ENCODE assay signal across 14 mouse cellular contexts in genomic region chr5:149135455-149136354, GRCm38 (mm10). TPM values are rescaled to one million over a fixed set of nuclear protein-coding genes. Genes with fewer than 3 reads are reported as not detected.
A peak's percentile ranks its signal among the peaks of the same experiment; 100 is the strongest.
DNase-seq lines count a peak whose midpoint lies in the region; ATAC-seq and TF ChIP-seq lines count a peak whose summit lies in the region.
"Had no signal": no experiment of that assay in that cellular context is flagged by ENCODE, and none has a peak within 500 bp of the region (broad histone marks: within the 10 kb centered on the region; RNA-seq: fewer than 3 reads in every experiment).

No protein-coding gene starts in this region.

- TF ChIP-seq CTCF in MEL (IDR thresholded peaks at IDR 0.05 in 2 of 3, conservative IDR thresholded peaks at IDR 0.05 in 1 of 3; ENCODE audit: control insufficient read depth in 1 of 3, insufficient read depth in 1 of 3, low read depth in 2 of 3, low read length in 3 of 3, poor library complexity in 1 of 3, severe bottlenecking in 1 of 3) = peak in 2 of 3 experiments; percentile 16 to 30; a peak in 2 of 6 replicates
- TF ChIP-seq CTCF in liver, postnatal 0 days (IDR thresholded peaks at IDR 0.05; ENCODE audit: low read depth) = no peak

- H3K4me1 ChIP-seq in heart, embryonic 13.5 days = peaks cover 41% of the 10 kb centered on the region
- H3K4me1 ChIP-seq in heart, embryonic 10.5 days = peaks cover 17% of the 10 kb centered on the region; the same call in 1 of the 2 replicates
- H3K4me1 ChIP-seq in MEL (ENCODE audit: control insufficient read depth in 1 of 2, insufficient read depth in 2 of 2, low read length in 2 of 2) = peaks cover 8 to 19% of the 10 kb centered on the region in 2 experiments
- H3K4me1 ChIP-seq in erythroblast, embryonic 14.5 days (ENCODE audit: control insufficient read depth) = peaks cover 58% of the 10 kb centered on the region
- H3K4me1 ChIP-seq in liver, postnatal 0 days (ENCODE audit: insufficient read depth) = peaks cover 25% of the 10 kb centered on the region
- H3K4me1 ChIP-seq: forebrain, embryonic 12.5 days; midbrain, embryonic 15.5 days had no signal

- H3K9ac ChIP-seq in heart, embryonic 13.5 days = 0 out of 2 replicates have a peak overlapping the region, but pooled peaks have one; percentile 65
- peak overlapping the region; percentile 49 for H3K9ac ChIP-seq in MEL (ENCODE audit: control insufficient read depth, low read depth, low read length, poor library complexity, severe bottlenecking)
- no peak overlapping the region for H3K9ac ChIP-seq in liver, postnatal 0 days (replicated peaks)
- H3K9ac ChIP-seq: embryonic facial prominence, embryonic 12.5 days; forebrain, embryonic 12.5 days; lung, embryonic 14.5 days; midbrain, embryonic 15.5 days had no signal

- 74% methylated on average over 10 of the region's 10 CpGs for WGBS in heart, embryonic 13.5 days
- WGBS in heart, embryonic 10.5 days = 73% methylated on average over 10 of the region's 10 CpGs
- WGBS in liver, postnatal 0 days (ENCODE audit: insufficient replicate concordance) = 71% methylated on average over 10 of the region's 10 CpGs

- TF ChIP-seq RAD21 in MEL (IDR thresholded peaks at IDR 0.05; ENCODE audit: low read depth, low read length) = no peak

- H3K36me3 ChIP-seq in heart, embryonic 13.5 days = no peaks in the 10 kb centered on the region
- H3K36me3 ChIP-seq in heart, embryonic 10.5 days = no peaks in the 10 kb centered on the region
- H3K36me3 ChIP-seq in MEL (ENCODE audit: control insufficient read depth in 1 of 2, insufficient read depth in 2 of 2, low read length in 2 of 2) = peaks cover 0 to 17% of the 10 kb centered on the region in 2 experiments; a peak in 2 of 4 replicates
- no peaks in the 10 kb centered on the region; the same call in 1 of the 2 replicates for H3K36me3 ChIP-seq in erythroblast, embryonic 14.5 days (ENCODE audit: control insufficient read depth)
- H3K36me3 ChIP-seq in liver, postnatal 0 days (replicated peaks; ENCODE audit: insufficient read depth, low read length) = no peaks in the 10 kb centered on the region
- H3K36me3 ChIP-seq: embryonic facial prominence, embryonic 12.5 days; forebrain, embryonic 12.5 days; midbrain, embryonic 15.5 days had no signal

- TF ChIP-seq POLR2A in MEL (IDR thresholded peaks at IDR 0.05; ENCODE audit: control insufficient read depth in 1 of 2, insufficient read depth in 1 of 2, low read depth in 1 of 2, low read length in 2 of 2, poor library complexity in 1 of 2) = no peak; a peak in 1 of 4 replicates

- H3K27ac ChIP-seq in heart, embryonic 13.5 days (replicated peaks) = no peak overlapping the region
- no peak overlapping the region for H3K27ac ChIP-seq in heart, embryonic 10.5 days
- peak overlapping the region; percentile 37 for H3K27ac ChIP-seq in MEL (ENCODE audit: control insufficient read depth, low read depth, low read length)
- no peak overlapping the region for H3K27ac ChIP-seq in liver, postnatal 0 days (ENCODE audit: low read depth)
- H3K27ac ChIP-seq: embryonic facial prominence, embryonic 12.5 days; forebrain, embryonic 12.5 days; midbrain, embryonic 15.5 days had no signal

- H3K79me2 ChIP-seq in MEL (ENCODE audit: control insufficient read depth, insufficient read depth, low read length, poor library complexity) = no peaks in the 10 kb centered on the region

- H3K9me3 ChIP-seq in heart, embryonic 13.5 days = no peaks in the 10 kb centered on the region
- no peaks in the 10 kb centered on the region for H3K9me3 ChIP-seq in heart, embryonic 10.5 days
- H3K9me3 ChIP-seq in MEL (replicated peaks; ENCODE audit: insufficient read depth, low read length) = no peaks in the 10 kb centered on the region
- no peaks in the 10 kb centered on the region for H3K9me3 ChIP-seq in erythroblast, embryonic 14.5 days (ENCODE audit: control insufficient read depth, low read length)
- H3K9me3 ChIP-seq in liver, postnatal 0 days (ENCODE audit: low read length) = no peaks in the 10 kb centered on the region
- H3K9me3 ChIP-seq: embryonic facial prominence, embryonic 12.5 days; forebrain, embryonic 12.5 days; midbrain, embryonic 15.5 days had no signal

- no peaks in the 10 kb centered on the region for H3K27me3 ChIP-seq in heart, embryonic 13.5 days (replicated peaks)
- no peaks in the 10 kb centered on the region for H3K27me3 ChIP-seq in heart, embryonic 10.5 days (ENCODE audit: insufficient read depth, poor library complexity, severe bottlenecking)
- no peaks in the 10 kb centered on the region for H3K27me3 ChIP-seq in MEL (ENCODE audit: control insufficient read depth in 1 of 2, insufficient read depth in 2 of 2, low read length in 2 of 2)
- H3K27me3 ChIP-seq in erythroblast, embryonic 14.5 days (ENCODE audit: control insufficient read depth) = no peaks in the 10 kb centered on the region
- no peaks in the 10 kb centered on the region for H3K27me3 ChIP-seq in liver, postnatal 0 days (ENCODE audit: insufficient read depth, low read length)
- H3K27me3 ChIP-seq: embryonic facial prominence, embryonic 12.5 days; forebrain, embryonic 12.5 days; midbrain, embryonic 15.5 days had no signal

- DNase-seq in heart, embryonic 10.5 days (ENCODE audit: low spot score) = no peak
- DNase-seq in MEL (ENCODE audit: low read depth, low spot score) = peak; percentile 80
- DNase-seq in liver, postnatal 0 days = no peak
- DNase-seq in kidney, postnatal 4 days = no peak
- DNase-seq in spleen, postnatal 10 days (ENCODE audit: low spot score in 2 of 2) = no peak
- DNase-seq: heart, postnatal 36 days; kidney, adult 8-10 months; kidney, postnatal 36 days; lung, embryonic 14.5 days had no signal

- no peak for TF ChIP-seq EP300 in MEL (IDR thresholded peaks at IDR 0.05; ENCODE audit: low read depth in 1 of 2, low read length in 2 of 2)
- TF ChIP-seq EP300 in liver, postnatal 0 days (IDR thresholded peaks at IDR 0.05; ENCODE audit: low read depth) = no peak

- H3K4me2 ChIP-seq in heart, embryonic 13.5 days = peak overlapping the region; percentile 43; the same call in 1 of the 2 replicates
- peak overlapping the region; percentile 40; the same call in 1 of the 2 replicates for H3K4me2 ChIP-seq in liver, postnatal 0 days (ENCODE audit: low read depth, low read length)
- H3K4me2 ChIP-seq: embryonic facial prominence, embryonic 12.5 days; forebrain, embryonic 12.5 days; lung, embryonic 14.5 days; midbrain, embryonic 15.5 days had no signal

- ATAC-seq in heart, embryonic 13.5 days (ENCODE audit: extremely low read depth, insufficient number of reproducible peaks, low FRiP score, low TSS enrichment) = no peak
- no peak for ATAC-seq in liver, postnatal 0 days
- ATAC-seq: midbrain, embryonic 15.5 days had no signal

- H3K4me3 ChIP-seq in heart, embryonic 13.5 days = no peak overlapping the region
- H3K4me3 ChIP-seq in heart, embryonic 10.5 days = no peak overlapping the region
- peak overlapping the region; percentile 52 to 57 for H3K4me3 ChIP-seq in MEL (ENCODE audit: control insufficient read depth in 1 of 2, insufficient read depth in 1 of 2, low read depth in 2 of 2, low read length in 2 of 2)
- peak overlapping the region; percentile 15 for H3K4me3 ChIP-seq in erythroblast, embryonic 14.5 days (replicated peaks)
- no peak overlapping the region for H3K4me3 ChIP-seq in liver, postnatal 0 days (ENCODE audit: low read depth, low read length)
- H3K4me3 ChIP-seq: embryonic facial prominence, embryonic 12.5 days; forebrain, embryonic 12.5 days; midbrain, embryonic 15.5 days had no signal

TF ChIP-seq in MEL, 35 proteins besides CTCF, POLR2A, EP300 and RAD21 (continues in another document):
- TF ChIP-seq KAT2A (conservative IDR thresholded peaks at IDR 0.05; ENCODE audit: low read depth, low read length) (no peak), UBTF (IDR thresholded peaks at IDR 0.05; ENCODE audit: borderline replicate concordance, insufficient read depth, low read depth, low read length) (no peak), TAL1 (IDR thresholded peaks at IDR 0.05; ENCODE audit: low read length) (no peak), SIN3A (IDR thresholded peaks at IDR 0.05; ENCODE audit: low read length) (no peak; the same call in none of the 2 replicates), GATA1 (IDR thresholded peaks at IDR 0.05; ENCODE audit: low read depth, low read length) (no peak; the same call in 1 of the 2 replicates), MAZ (IDR thresholded peaks at IDR 0.05; ENCODE audit: low read depth, low read length) (no peak), ZMIZ1 (IDR thresholded peaks at IDR 0.05; ENCODE audit: low read depth, low read length) (no peak), MXI1 (IDR thresholded peaks at IDR 0.05; ENCODE audit: low read depth, low read length) (peak; percentile 48; the same call in 1 of the 2 replicates), GABPA (IDR thresholded peaks at IDR 0.05; ENCODE audit: low read depth, low read length) (no peak), USF2 (IDR thresholded peaks at IDR 0.05; ENCODE audit: borderline replicate concordance in 1 of 2, insufficient read depth in 1 of 2, low read depth in 1 of 2, low read length in 2 of 2) (no peak), MEF2A (IDR thresholded peaks at IDR 0.05; ENCODE audit: extremely low read depth, insufficient replicate concordance, low read depth, low read length, poor library complexity, severe bottlenecking) (no peak), TBP (IDR thresholded peaks at IDR 0.05; ENCODE audit: low read depth, low read length) (peak; percentile 97), E2F4 (IDR thresholded peaks at IDR 0.05; ENCODE audit: borderline replicate concordance, low read depth, low read length) (no peak), ZKSCAN1 (IDR thresholded peaks at IDR 0.05; ENCODE audit: low read depth, low read length) (no peak), RCOR1 (IDR thresholded peaks at IDR 0.05; ENCODE audit: low read depth, low read length) (peak; percentile 1; the same call in 1 of the 2 replicates)

RNA-seq across cellular contexts. Expression of gene Uspl1, which starts 48.4 kb away (rescaled TPM):
- 29.4 and 30.1 TPM in 2 replicates for polyA plus RNA-seq in heart, embryonic 13.5 days (2015; fragmentation: Nextera tagmentation; extraction: Ambion mirVana)
- polyA plus RNA-seq in heart, embryonic 10.5 days (2016; fragmentation: Nextera tagmentation; extraction: Ambion mirVana) = 45.9 and 53.7 TPM in 2 replicates
- total RNA-seq in MEL (2012; rRNA removed) = 84.2 and 94.4 TPM in 2 replicates
- polyA plus RNA-seq in MEL (2012; ENCODE audit: insufficient read depth in 1 of 2, insufficient read length in 2 of 2, low read depth in 1 of 2, low replicate concordance in 2 of 2, missing spikeins in 1 of 2) = 100 to 1,000 TPM in 1 of 2 experiments, 10 to 100 TPM in 1; 68.5 to 179 TPM
- 0.09 and 0.18 TPM in 2 replicates for polyA plus RNA-seq in erythroblast, embryonic 14.5 days (2012)
- polyA plus RNA-seq in liver, postnatal 0 days (2015; fragmentation: Nextera tagmentation; extraction: Ambion mirVana) = 11.7 and 12.4 TPM in 2 replicates

RNA-seq across cellular contexts. Expression of gene Hmgb1, which starts 48.6 kb away (rescaled TPM):
- polyA plus RNA-seq in heart, embryonic 13.5 days (2015; fragmentation: Nextera tagmentation; extraction: Ambion mirVana) = 675 and 751 TPM in 2 replicates
- polyA plus RNA-seq in heart, embryonic 10.5 days (2016; fragmentation: Nextera tagmentation; extraction: Ambion mirVana) = 757 and 1,068 TPM in 2 replicates
- total RNA-seq in MEL (2012; rRNA removed) = 678 and 686 TPM in 2 replicates
- 100 to 1,000 TPM in 1 of 2 experiments, not detected in 1; 600 TPM for polyA plus RNA-seq in MEL (2012; ENCODE audit: insufficient read depth in 1 of 2, insufficient read length in 2 of 2, low read depth in 1 of 2, low replicate concordance in 2 of 2, missing spikeins in 1 of 2)
- polyA plus RNA-seq in erythroblast, embryonic 14.5 days (2012) = 65.4 and 99.1 TPM in 2 replicates
- polyA plus RNA-seq in liver, postnatal 0 days (2015; fragmentation: Nextera tagmentation; extraction: Ambion mirVana) = 421 and 439 TPM in 2 replicates

Comparison
In these comparisons a context has a peak if more than half of its experiments do, and no peak if none do; other contexts are left out.
1. H3K4me3 ChIP-seq: peak in MEL (2 of 2) and erythroblast, embryonic 14.5 days (single experiment); none in heart, embryonic 13.5 days (single experiment), heart, embryonic 10.5 days (single experiment) and liver, postnatal 0 days (single experiment).
2. RNA of gene Uspl1, which starts 48.4 kb away (polyA plus RNA-seq): 68.5 to 179 TPM in MEL, 45.9 to 53.7 TPM in heart, embryonic 10.5 days, 29.4 to 30.1 TPM in heart, embryonic 13.5 days and 11.7 to 12.4 TPM in liver, postnatal 0 days; 0.09 to 0.18 TPM in erythroblast, embryonic 14.5 days; every median in the first group is over 10 times any median in the second.